Mouse (Mus musculus) forebrain, postnatal 0 days (tissue): ENCODE data around the gene BC017158. TPM values are rescaled to one million over a fixed set of nuclear protein-coding genes. Genes with fewer than 3 reads are reported as not detected.

Source experiments
- ATAC-seq: fragments of 200-750 bp; cut with Nextera tagmentation; 2 replicates; pipeline ENCODE4 v1.8.0; 2017; ENCODE audit warnings: mild to moderate bottlenecking, moderate library complexity
- DNase-seq: peaks from one replicate; pipeline ENCODE4 v3.0.0-alpha.2; 2015
- H3K27ac ChIP-seq: fragments of 300-500 bp; sonication (generic); 2 replicates; pipeline ENCODE4 v1.5.1; 2014; ENCODE audit warnings: low read depth, mild to moderate bottlenecking, antibody characterized with exemption, low read length, moderate library complexity, mixed read lengths
- H3K27me3 ChIP-seq: fragments of 300-500 bp; sonication (generic); 2 replicates; pipeline ENCODE4 v1.6.1; 2014; ENCODE audit warnings: mild to moderate bottlenecking, low read length, mixed read lengths; ENCODE audit not compliant: insufficient read depth
- H3K36me3 ChIP-seq: fragments of 300-500 bp; sonication (generic); 2 replicates; pipeline ENCODE4 v1.6.1; 2014; ENCODE audit warnings: mild to moderate bottlenecking, moderate library complexity; ENCODE audit not compliant: insufficient read depth
- H3K4me1 ChIP-seq: fragments of 300-500 bp; sonication (generic); 2 replicates; pipeline ENCODE4 v1.6.1; 2014; ENCODE audit warnings: antibody characterized with exemption; ENCODE audit not compliant: insufficient read depth
- H3K4me2 ChIP-seq: fragments of 300-500 bp; sonication (generic); 2 replicates; pipeline ENCODE4 v1.6.1; 2014; ENCODE audit warnings: low read depth, mild to moderate bottlenecking, moderate library complexity
- H3K4me3 ChIP-seq: fragments of 300-500 bp; sonication (generic); 2 replicates; pipeline ENCODE4 v1.5.1; 2014; ENCODE audit warnings: low read depth, low read length, mixed read lengths
- H3K9ac ChIP-seq: fragments of 300-500 bp; sonication (generic); 2 replicates; pipeline ENCODE4 v1.6.1; 2014; ENCODE audit warnings: mild to moderate bottlenecking
- H3K9me3 ChIP-seq: fragments of 300-500 bp; sonication (generic); 2 replicates; pipeline ENCODE4 v1.6.1; 2016; ENCODE audit warnings: low read length
- CTCF ChIP-seq: sonication (generic); IDR thresholded peaks from 2 replicates; pipeline ENCODE4 v1.5.1; 2016; ENCODE audit warnings: antibody characterized with exemption, control low read depth, low read depth
- WGBS: fragments of 180-500 bp; shearing (Covaris S2); extraction: QIAGEN DNeasy Blood & Tissue Kit; methylation state at CpG from one replicate; pipeline ENCODE4 v1.1.7; 2014; 5-methylcytosine and 5-hydroxymethylcytosine counted together
- polyA plus RNA-seq: library from polyadenylated mRNA; unstranded; fragments of >200 nt; fragmentation: Nextera tagmentation; extraction: Ambion mirVana; gene quantifications from 2 replicates; pipeline ENCODE4 v1.2.1, GENCODE M21; 2015
- total RNA-seq: library from RNA; depleted of rRNA; stranded (reverse); fragments of >200 nt; gene quantifications from 2 replicates; pipeline ENCODE4 v1.2.3, GENCODE M21; 2014

The BC017158 gene
- total and polyA plus RNA-seq, 2 experiments from 2014 or later, result 14.4 to 18.5 TPM

- no peak for ATAC-seq
- no peak for DNase-seq
- Histone ChIP-seq H3K4me1 (no peaks in the 10 kb centered on the region), H3K9me3 (no peaks in the 10 kb centered on the region), H3K27me3 (no peaks in the 10 kb centered on the region), H3K4me3 (no peak overlapping the region), H3K4me2 (no peak overlapping the region), H3K27ac (no peak overlapping the region), H3K9ac (no peak overlapping the region), H3K36me3 (peaks cover 13% of the 10 kb centered on the region)
- no peak for TF ChIP-seq CTCF
- 84% methylated on average over 11 of the region's 11 CpGs for WGBS
Observed at GRCm38 (mm10) chr7:128281765-128282164, 16.2 kb downstream of the BC017158 start.

- Histone ChIP-seq H3K4me3 (no peak overlapping the region), H3K4me1 (no peaks in the 10 kb centered on the region), H3K27me3 (no peaks in the 10 kb centered on the region), H3K9ac (no peak overlapping the region), H3K27ac (no peak overlapping the region), H3K4me2 (no peak overlapping the region), H3K36me3 (peaks cover 30% of the 10 kb centered on the region), H3K9me3 (no peaks in the 10 kb centered on the region)
- WGBS, result 89% methylated on average over 4 of the region's 4 CpGs
- ATAC-seq (no peak), DNase-seq (no peak)
- no peak for TF ChIP-seq CTCF
Observed at GRCm38 (mm10) chr7:128279750-128280149, 18.2 kb downstream of the BC017158 start.

- Histone ChIP-seq H3K4me3 (no peak overlapping the region), H3K4me1 (no peaks in the 10 kb centered on the region), H3K9ac (no peak overlapping the region), H3K36me3 (peaks cover 48% of the 10 kb centered on the region), H3K9me3 (no peaks in the 10 kb centered on the region), H3K27me3 (no peaks in the 10 kb centered on the region), H3K27ac (no peak overlapping the region), H3K4me2 (no peak overlapping the region)
- ATAC-seq (no peak), DNase-seq (no peak)
- no peak for TF ChIP-seq CTCF
- 96% methylated on average over 6 of the region's 6 CpGs for whole genome bisulfite sequencing
Observed at GRCm38 (mm10) chr7:128276051-128276450, 21.9 kb downstream of the BC017158 start.

GRCm38 (mm10) chr7:128271496-128271895 lies 26.5 kb downstream of the BC017158 start:
- Histone ChIP-seq H3K4me2 (no peak overlapping the region), H3K4me3 (no peak overlapping the region), H3K4me1 (no peaks in the 10 kb centered on the region), H3K9me3 (no peaks in the 10 kb centered on the region), H3K36me3 (peaks cover 35% of the 10 kb centered on the region), H3K9ac (no peak overlapping the region), H3K27ac (no peak overlapping the region), H3K27me3 (no peaks in the 10 kb centered on the region)
- ATAC-seq, result no peak
- WGBS, result 93% methylated on average over 9 of the region's 9 CpGs
- no peak for TF ChIP-seq CTCF
- DNase-seq, result no peak

GRCm38 (mm10) chr7:128270431-128270850 lies 27.5 kb downstream of the BC017158 start:
- Histone ChIP-seq H3K27me3 (no peaks in the 10 kb centered on the region), H3K27ac (no peak overlapping the region), H3K4me3 (no peak overlapping the region), H3K9ac (no peak overlapping the region), H3K9me3 (no peaks in the 10 kb centered on the region), H3K36me3 (peaks cover 26% of the 10 kb centered on the region), H3K4me2 (no peak overlapping the region), H3K4me1 (no peaks in the 10 kb centered on the region)
- 59% methylated on average over 13 of the region's 13 CpGs for WGBS
- ATAC-seq (no peak), DNase-seq (no peak)
- TF ChIP-seq CTCF, result no peak

- Histone ChIP-seq H3K27ac (no peak overlapping the region), H3K27me3 (no peaks in the 10 kb centered on the region), H3K4me2 (no peak overlapping the region), H3K9me3 (no peaks in the 10 kb centered on the region), H3K36me3 (peaks cover 11% of the 10 kb centered on the region), H3K4me3 (no peak overlapping the region), H3K4me1 (no peaks in the 10 kb centered on the region), H3K9ac (no peak overlapping the region)
- WGBS, result 85% methylated on average over 7 of the region's 7 CpGs
- ATAC-seq (no peak), DNase-seq (no peak)
- TF ChIP-seq CTCF, result no peak
Observed at GRCm38 (mm10) chr7:128267813-128268212, 30.2 kb downstream of the BC017158 start.

GRCm38 (mm10) chr7:128267391-128267790 lies 30.6 kb downstream of the BC017158 start:
- Histone ChIP-seq H3K9ac (no peak overlapping the region), H3K27me3 (no peaks in the 10 kb centered on the region), H3K9me3 (no peaks in the 10 kb centered on the region), H3K27ac (no peak overlapping the region), H3K36me3 (peaks cover 11% of the 10 kb centered on the region), H3K4me1 (no peaks in the 10 kb centered on the region), H3K4me3 (no peak overlapping the region), H3K4me2 (no peak overlapping the region)
- ATAC-seq (no peak), DNase-seq (no peak)
- WGBS, result 67% methylated on average over 13 of the region's 13 CpGs
- TF ChIP-seq CTCF, result no peak

GRCm38 (mm10) chr7:128266056-128266455 lies 31.9 kb downstream of the BC017158 start:
- WGBS, result 81% methylated on average over 5 of the region's 5 CpGs
- Histone ChIP-seq H3K27ac (no peak overlapping the region), H3K4me3 (no peak overlapping the region), H3K4me1 (no peaks in the 10 kb centered on the region), H3K27me3 (no peaks in the 10 kb centered on the region), H3K9me3 (no peaks in the 10 kb centered on the region), H3K36me3 (no peaks in the 10 kb centered on the region), H3K4me2 (no peak overlapping the region), H3K9ac (no peak overlapping the region)
- DNase-seq (no peak), ATAC-seq (no peak)
- no peak for TF ChIP-seq CTCF
